Mouse (Mus musculus): Measurements from ENCODE around the gene Kcnj8. TPM values are rescaled to one million over a fixed set of nuclear protein-coding genes. Genes with fewer than 3 reads are reported as not detected.
A peak's percentile ranks its signal among the peaks of the same experiment; 100 is the strongest.
"Not testable (repeated sequence)": the region's sequence is repeated elsewhere in the genome, so short reads cannot be mapped to it uniquely, and the experiment has no call there.

Gene Kcnj8
- total RNA-seq, 1 experiment from 2014 or later: 20.5 TPM

- DNase-seq: no peak
Observed at GRCm38 (mm10) chr6:142550871-142551270, 20.5 kb downstream of the Kcnj8 start.

GRCm38 (mm10) chr6:142548377-142548776 lies 23.0 kb downstream of the Kcnj8 start:
- DNase-seq: no peak

- peak; percentile 17 for DNase-seq
Observed at GRCm38 (mm10) chr6:142545132-142545531, 26.3 kb downstream of the Kcnj8 start.

- DNase-seq: no peak
Observed at GRCm38 (mm10) chr6:142543648-142544047, 27.8 kb downstream of the Kcnj8 start.

GRCm38 (mm10) chr6:142542800-142543175 lies 28.6 kb downstream of the Kcnj8 start:
- DNase-seq: no peak

- DNase-seq: no peak
Observed at GRCm38 (mm10) chr6:142542082-142542799, 29.2 kb downstream of the Kcnj8 start.

GRCm38 (mm10) chr6:142540561-142541160 lies 30.8 kb downstream of the Kcnj8 start:
- DNase-seq: no peak

GRCm38 (mm10) chr6:142540131-142540530 lies 31.3 kb downstream of the Kcnj8 start:
- no peak for DNase-seq

GRCm38 (mm10) chr6:142538503-142538902 lies 32.9 kb downstream of the Kcnj8 start:
- peak; percentile 64 for DNase-seq

- DNase-seq: no peak
Observed at GRCm38 (mm10) chr6:142533412-142533811, 38.0 kb downstream of the Kcnj8 start.

- DNase-seq: no peak
Observed at GRCm38 (mm10) chr6:142532686-142533085, 38.7 kb downstream of the Kcnj8 start.

- DNase-seq: no peak
Observed at GRCm38 (mm10) chr6:142532141-142532540, 39.3 kb downstream of the Kcnj8 start.

GRCm38 (mm10) chr6:142530378-142530777 lies 41.0 kb downstream of the Kcnj8 start:
- peak; percentile 36 for DNase-seq

- DNase-seq: no peak
Observed at GRCm38 (mm10) chr6:142529680-142530079, 41.7 kb downstream of the Kcnj8 start.

GRCm38 (mm10) chr6:142527931-142528562 lies 43.4 kb downstream of the Kcnj8 start:
- no peak for DNase-seq

GRCm38 (mm10) chr6:142524635-142525308 lies 46.6 kb downstream of the Kcnj8 start:
- peak; percentile 81 for DNase-seq

GRCm38 (mm10) chr6:142521591-142522110 lies 49.8 kb downstream of the Kcnj8 start:
- DNase-seq: no peak

GRCm38 (mm10) chr6:142519110-142519509 lies 52.3 kb downstream of the Kcnj8 start:
- DNase-seq: no peak

- DNase-seq: not testable (repeated sequence)
Observed at GRCm38 (mm10) chr6:142515379-142515778, 56.0 kb downstream of the Kcnj8 start.

- peak; percentile 69 for DNase-seq
Observed at GRCm38 (mm10) chr6:142514912-142515311, 56.5 kb downstream of the Kcnj8 start.

Measured in adrenal gland, postnatal 14 days (tissue).